Mouse (Mus musculus) ES-E14 (cell line): ENCODE measurements around the gene Ifitm6. TPM values are rescaled to one million over a fixed set of nuclear protein-coding genes. Genes with fewer than 3 reads are reported as not detected.
A peak's percentile ranks its signal among the peaks of the same experiment; 100 is the strongest.
"Not testable (repeated sequence)": the region's sequence is repeated elsewhere in the genome, so short reads cannot be mapped to it uniquely, and the experiment has no call there.

Source experiments
- DNase-seq: peaks from one replicate; pipeline ENCODE4 v3.0.0-alpha.2; 2013; ENCODE audit warnings: low read depth, low spot score
- H3K27ac ChIP-seq: 2 replicates; pipeline ENCODE4 v1.5.1; 2012; ENCODE audit warnings: low read depth, mild to moderate bottlenecking, low read length, moderate library complexity, mixed read lengths; ENCODE audit not compliant: poor library complexity, insufficient read depth, severe bottlenecking
- H3K36me3 ChIP-seq: 2 replicates; pipeline ENCODE4 v1.6.1; 2012; ENCODE audit warnings: mild to moderate bottlenecking, low read length, moderate library complexity, mixed read lengths; ENCODE audit not compliant: control insufficient read depth, poor library complexity, insufficient read depth, severe bottlenecking
- H3K4me1 ChIP-seq, 2 experiments: fragments of 150-350 bp in 1 of 2; sonication (generic) in 1 of 2; 2 replicates each; pipeline ENCODE4 v1.6.1; 2012; ENCODE audit warnings: low read length in 2 of 2, mild to moderate bottlenecking in 1 of 2, mixed read lengths in 1 of 2; ENCODE audit not compliant: control insufficient read depth in 2 of 2, insufficient read depth in 2 of 2, poor library complexity in 1 of 2
- H3K4me3 ChIP-seq, 2 experiments: fragments of 150-350 bp in 1 of 2; sonication (generic) in 1 of 2; 2 replicates each; pipeline ENCODE4 v1.5.1; 2012; ENCODE audit warnings: low read length in 2 of 2, low read depth in 1 of 2, mild to moderate bottlenecking in 1 of 2, mixed read lengths in 1 of 2; ENCODE audit not compliant: insufficient read depth in 1 of 2, poor library complexity in 1 of 2, severe bottlenecking in 1 of 2
- H3K9ac ChIP-seq: 2 replicates; pipeline ENCODE4 v1.6.1; 2012; ENCODE audit warnings: low read depth, mild to moderate bottlenecking, low read length, mixed read lengths; ENCODE audit not compliant: poor library complexity, insufficient read depth, severe bottlenecking
- H3K9me3 ChIP-seq: fragments of 150-350 bp; sonication (generic); 2 replicates; pipeline ENCODE4 v1.6.1; 2012; ENCODE audit warnings: low read depth, mild to moderate bottlenecking, low read length; ENCODE audit not compliant: control insufficient read depth, insufficient read depth
- CHD2 ChIP-seq: IDR thresholded peaks from 2 replicates; pipeline ENCODE4 v1.6.1; 2014; ENCODE audit warnings: mild to moderate bottlenecking, low read depth, low read length, inconsistent platforms
- HCFC1 ChIP-seq: IDR thresholded peaks from 2 replicates; pipeline ENCODE4 v1.6.1; 2012; ENCODE audit warnings: low read length, inconsistent platforms, borderline replicate concordance; ENCODE audit not compliant: insufficient read depth
- MAFK ChIP-seq: IDR thresholded peaks from 2 replicates; pipeline ENCODE4 v1.6.1; 2014; ENCODE audit warnings: mild to moderate bottlenecking, low read depth, low read length, inconsistent platforms; ENCODE audit not compliant: insufficient read depth
- ZC3H11A ChIP-seq: IDR thresholded peaks from 2 replicates; pipeline ENCODE4 v1.6.1; 2012; ENCODE audit warnings: low read depth, mild to moderate bottlenecking, inconsistent platforms, low read length, borderline replicate concordance
- ZNF384 ChIP-seq: IDR thresholded peaks from 2 replicates; pipeline ENCODE4 v1.6.1; 2012; ENCODE audit warnings: low read depth, low read length, inconsistent platforms
- in situ Hi-C, 2 experiments: fragments of 600-800 bp; cut with MboI; formaldehyde crosslinking; loops; one replicate each; pipeline ENCODE4 v1.15.1; 2025; ENCODE audit warnings: low sequenced_read_pairs in 2 of 2, inconsistent platforms in 1 of 2; ENCODE audit not compliant: unreplicated experiment in 2 of 2
- total RNA-seq: library from RNA; depleted of rRNA; stranded (reverse); fragments of 300-350 nt; gene quantifications from 2 replicates; pipeline ENCODE4 v1.2.3, GENCODE M21; 2012; rRNA removed

The Ifitm6 gene
- total RNA-seq, 1 experiment, result 0.36 TPM

- peaks cover 9% of the 10 kb centered on the region; the same call in 1 of the 2 replicates for H3K36me3 ChIP-seq
- H3K27ac ChIP-seq, result peak overlapping the region; percentile 17; the same call in 1 of the 2 replicates
- in situ Hi-C loops, result no loop called here
- H3K9ac ChIP-seq, result no peak overlapping the region
- no peak overlapping the region for H3K4me3 ChIP-seq
- H3K4me1 ChIP-seq, result peaks cover 23 to 51% of the 10 kb centered on the region in 2 experiments
- TF ChIP-seq MAFK, result no peak
- no peak for TF ChIP-seq CHD2
- TF ChIP-seq ZC3H11A, result no peak
- TF ChIP-seq ZNF384, result no peak
- no peak for TF ChIP-seq HCFC1
- DNase-seq, result no peak
- no peaks in the 10 kb centered on the region for H3K9me3 ChIP-seq
These were observed 46.8 kb downstream of the Ifitm6 start for GRCm38 (mm10) chr7:140970931-140971330.

- Histone ChIP-seq H3K4me1 (peaks cover 13 to 48% of the 10 kb centered on the region in 2 experiments; a peak in 3 of 4 replicates), H3K4me3 (peak overlapping the region; percentile 51 to 77), H3K9ac (peak overlapping the region; percentile 12; the same call in 1 of the 2 replicates)
- H3K27ac ChIP-seq, H3K9me3 ChIP-seq, DNase-seq, in situ Hi-C loops, H3K36me3 ChIP-seq: not testable (repeated sequence)
These were observed 49.0 kb downstream of the Ifitm6 start for GRCm38 (mm10) chr7:140968710-140969109.

GRCm38 (mm10) chr7:140967862-140968591 is 49.7 kb downstream of the Ifitm6 start:
- in situ Hi-C loops, result no loop called here
- DNase-seq, result peak; percentile 63
- TF ChIP-seq ZC3H11A (no peak), ZNF384 (no peak), HCFC1 (no peak), CHD2 (no peak), MAFK (no peak)
- peaks cover 9% of the 10 kb centered on the region; the same call in 1 of the 2 replicates for H3K36me3 ChIP-seq
- H3K4me3 ChIP-seq, result peak overlapping the region; percentile 51 to 77
- H3K9ac ChIP-seq, result peak overlapping the region; percentile 74
- H3K4me1 ChIP-seq, result peaks cover 13 to 43% of the 10 kb centered on the region in 2 experiments; a peak in 3 of 4 replicates
- no peaks in the 10 kb centered on the region for H3K9me3 ChIP-seq
- peak overlapping the region; percentile 75 for H3K27ac ChIP-seq

GRCm38 (mm10) chr7:140966921-140967320 is 50.8 kb downstream of the Ifitm6 start, which contains the start of gene Ifitm1:
TSS of gene Ifitm1 (plus strand) at chr7:140967221.
- H3K4me3 ChIP-seq, result peak within 1 kb of the TSS; percentile 51 to 77
- no peak for TF ChIP-seq ZC3H11A
- no peak for TF ChIP-seq HCFC1
- TF ChIP-seq CHD2, result no peak
- TF ChIP-seq ZNF384, result no peak
- TF ChIP-seq MAFK, result no peak
- in situ Hi-C loops, result no loop called here
- no peak for DNase-seq
- H3K9me3 ChIP-seq, result no peaks in the 10 kb centered on the region
- no peak within 1 kb of the TSS; the same call in 1 of the 2 replicates for H3K9ac ChIP-seq
- H3K27ac ChIP-seq, result peak within 1 kb of the TSS; percentile 75
- peaks cover 9% of the 10 kb centered on the region; the same call in 1 of the 2 replicates for H3K36me3 ChIP-seq
- H3K4me1 ChIP-seq, result peaks cover 21 to 44% of the 10 kb centered on the region in 2 experiments

Other genes starting within 250 kb of the Ifitm6 start
- 12.2 and 21.6 TPM in 2 replicates for gene Syce1, start 230.1 kb downstream of the Ifitm6 start, total RNA-seq
- 12.0 and 13.6 TPM in 2 replicates for gene Zfp941, start 195.7 kb downstream of the Ifitm6 start, total RNA-seq
- 19.5 and 32.1 TPM in 2 replicates for gene Urah, start 182.9 kb downstream of the Ifitm6 start, total RNA-seq
- not detected in 2 replicates for gene Scgb1c1, start 172.4 kb downstream of the Ifitm6 start, total RNA-seq
- 0.16 TPM in 1 of 2 replicates, not detected in the other for gene Odf3, start 170.1 kb downstream of the Ifitm6 start, total RNA-seq
- gene Gm45785, start 161.6 kb downstream of the Ifitm6 start, total RNA-seq, result 0.89 and 1.6 TPM in 2 replicates
- 60.5 and 90.0 TPM in 2 replicates for gene Ric8a, start 161.0 kb downstream of the Ifitm6 start, total RNA-seq
- 21.6 and 31.5 TPM in 2 replicates for gene Bet1l, start 160.3 kb downstream of the Ifitm6 start, total RNA-seq
- 164 and 199 TPM in 2 replicates for gene Psmd13, start 136.0 kb downstream of the Ifitm6 start, total RNA-seq
- gene Sirt3, start 135.6 kb downstream of the Ifitm6 start, total RNA-seq, result 18.2 and 26.3 TPM in 2 replicates
- gene Cox8b, start 117.5 kb downstream of the Ifitm6 start, total RNA-seq, result not detected in 2 replicates
- 0.27 and 0.74 TPM in 2 replicates for gene Nlrp6, start 97.0 kb downstream of the Ifitm6 start, total RNA-seq
- 10.0 and 12.5 TPM in 2 replicates for gene Pgghg, start 76.5 kb downstream of the Ifitm6 start, total RNA-seq
- 7.7 and 18.6 TPM in 2 replicates for gene Ifitm5, start 67.6 kb downstream of the Ifitm6 start, total RNA-seq
- not detected in 2 replicates for gene Gm45717, start 62.0 kb downstream of the Ifitm6 start, total RNA-seq
- gene Ifitm2, start 61.9 kb downstream of the Ifitm6 start, total RNA-seq, result 679 and 1,158 TPM in 2 replicates
- 274 and 585 TPM in 2 replicates for gene Ifitm1, start 50.7 kb downstream of the Ifitm6 start, total RNA-seq
- gene Ifitm3, start 7.2 kb downstream of the Ifitm6 start, total RNA-seq, result 353 and 601 TPM in 2 replicates
- not detected in 2 replicates for gene Gm17387, start 11.2 kb upstream of the Ifitm6 start, total RNA-seq
- 31.1 and 78.3 TPM in 2 replicates for gene B4galnt4, start 43.2 kb upstream of the Ifitm6 start, total RNA-seq
- gene Pkp3, start 60.3 kb upstream of the Ifitm6 start, total RNA-seq, result 8.0 and 12.2 TPM in 2 replicates
- gene Sigirr, start 82.6 kb upstream of the Ifitm6 start, total RNA-seq, result 18.2 and 56.2 TPM in 2 replicates
- gene Ano9, start 99.9 kb upstream of the Ifitm6 start, total RNA-seq, result 26.4 and 102 TPM in 2 replicates
- 65.1 and 82.8 TPM in 2 replicates for gene Ptdss2, start 104.5 kb upstream of the Ifitm6 start, total RNA-seq
- gene Rnh1, start 154.9 kb upstream of the Ifitm6 start, total RNA-seq, result 61.9 and 70.3 TPM in 2 replicates
- 130 and 133 TPM in 2 replicates for gene Hras, start 176.1 kb upstream of the Ifitm6 start, total RNA-seq
- 3.3 and 3.9 TPM in 2 replicates for gene Lrrc56, start 176.2 kb upstream of the Ifitm6 start, total RNA-seq
- 4.0 and 6.4 TPM in 2 replicates for gene Lmntd2, start 196.2 kb upstream of the Ifitm6 start, total RNA-seq
- gene Rassf7, start 197.9 kb upstream of the Ifitm6 start, total RNA-seq, result 32.2 and 44.3 TPM in 2 replicates
- gene Phrf1, start 210.9 kb upstream of the Ifitm6 start, total RNA-seq, result 101 and 107 TPM in 2 replicates
- gene Irf7, start 248.6 kb upstream of the Ifitm6 start, total RNA-seq, result 0.58 and 0.67 TPM in 2 replicates